Comparison of ENCODE assay signal across 31 mouse cellular contexts in genomic region chr5:143987596-143987995, GRCm38 (mm10). TPM values are rescaled to one million over a fixed set of nuclear protein-coding genes. Genes with fewer than 3 reads are reported as not detected.
DNase-seq lines count a peak whose midpoint lies in the region; ATAC-seq and TF ChIP-seq lines count a peak whose summit lies in the region.
"Had no signal": no experiment of that assay in that cellular context is flagged by ENCODE, and none has a peak within 500 bp of the region (broad histone marks: within the 10 kb centered on the region; RNA-seq: fewer than 3 reads in every experiment).

No protein-coding gene starts in this region.

- DNase-seq in kidney, adult 2 months: peak; percentile 47
- peak; percentile 34 for DNase-seq in adipocyte (ENCODE audit: low spot score)
- peak; percentile 22 for DNase-seq in kidney, postnatal 14 days
- DNase-seq in adrenal gland, adult 18-20 months (ENCODE audit: low spot score in 2 of 2): no peak
- no peak for DNase-seq in hindbrain, embryonic 14.5 days (ENCODE audit: low spot score)
- DNase-seq: adrenal gland, postnatal 10 days; adrenal gland, postnatal 36 days; cerebellum, adult 18-20 months; cerebellum, adult 9-10 months; cerebellum, postnatal 14 days; gastrocnemius, postnatal 10 days; gastrocnemius, postnatal 36 days; heart, adult 2 months had no signal

- no peak overlapping the region for H3K4me3 ChIP-seq in kidney, adult 2 months (ENCODE audit: insufficient read depth, low read depth, low read length)
- no peak overlapping the region for H3K4me3 ChIP-seq in kidney, embryonic 15.5 days (replicated peaks)
- H3K4me3 ChIP-seq in hindbrain, embryonic 14.5 days (replicated peaks; ENCODE audit: low read length): no peak overlapping the region
- H3K4me3 ChIP-seq: forebrain, embryonic 12.5 days; forebrain, embryonic 15.5 days; heart, adult 2 months; heart, embryonic 10.5 days; hindbrain, embryonic 12.5 days had no signal

- no peak overlapping the region for H3K27ac ChIP-seq in kidney, adult 2 months (ENCODE audit: insufficient read depth, low read depth, low read length)
- H3K27ac ChIP-seq in kidney, embryonic 15.5 days: no peak overlapping the region
- no peak overlapping the region for H3K27ac ChIP-seq in hindbrain, embryonic 14.5 days
- H3K27ac ChIP-seq: forebrain, embryonic 12.5 days; forebrain, embryonic 15.5 days; heart, adult 2 months; heart, embryonic 10.5 days; hindbrain, embryonic 12.5 days had no signal

- TF ChIP-seq POLR2A in kidney, adult 2 months (IDR thresholded peaks at IDR 0.05; ENCODE audit: low read depth, low read length): no peak

- H3K4me1 ChIP-seq in kidney, adult 2 months (ENCODE audit: control insufficient read depth, insufficient read depth, low read length): no peaks in the 10 kb centered on the region
- no peaks in the 10 kb centered on the region for H3K4me1 ChIP-seq in kidney, embryonic 15.5 days
- no peaks in the 10 kb centered on the region for H3K4me1 ChIP-seq in hindbrain, embryonic 14.5 days (replicated peaks; ENCODE audit: control insufficient read depth, insufficient read depth, low read length)
- H3K4me1 ChIP-seq: forebrain, embryonic 12.5 days; forebrain, embryonic 15.5 days; heart, embryonic 10.5 days; hindbrain, embryonic 12.5 days had no signal

- no peak overlapping the region for H3K9ac ChIP-seq in kidney, embryonic 15.5 days
- no peak overlapping the region for H3K9ac ChIP-seq in hindbrain, embryonic 14.5 days
- H3K9ac ChIP-seq: forebrain, embryonic 12.5 days; forebrain, embryonic 15.5 days; hindbrain, embryonic 12.5 days had no signal

- no peak for ATAC-seq in kidney, embryonic 15.5 days (replicated peaks; ENCODE audit: low FRiP score)
- 0 out of 2 replicates have a peak, but pooled peaks have one; percentile 35 for ATAC-seq in erythroblast, adult 5-6 weeks (replicated peaks; ENCODE audit: low FRiP score, poor library complexity, severe bottlenecking)
- ATAC-seq in erythroid progenitor cell, adult 5-6 weeks (replicated peaks; ENCODE audit: low FRiP score, poor library complexity, severe bottlenecking): no peak
- no peak for ATAC-seq in hindbrain, embryonic 14.5 days (ENCODE audit: low FRiP score)
- ATAC-seq: CD4-positive, CD25-positive, alpha-beta regulatory T cell, adult 4 months; forebrain, embryonic 15.5 days; hindbrain, embryonic 16.5 days had no signal

- no peak for TF ChIP-seq CTCF in kidney, adult 2 months (conservative IDR thresholded peaks at IDR 0.05; ENCODE audit: insufficient read depth, insufficient read length, low read depth, low read length)

- H3K4me2 ChIP-seq in kidney, embryonic 15.5 days: no peak overlapping the region
- no peak overlapping the region for H3K4me2 ChIP-seq in hindbrain, embryonic 14.5 days (replicated peaks)
- H3K4me2 ChIP-seq: forebrain, embryonic 12.5 days; forebrain, embryonic 15.5 days; hindbrain, embryonic 12.5 days had no signal

- 61% methylated on average over 3 of the region's 3 CpGs for WGBS in kidney, adult 2 months
- 87% methylated on average over 3 of the region's 3 CpGs for WGBS in kidney, embryonic 15.5 days
- WGBS in hindbrain, embryonic 14.5 days: 95% methylated on average over 3 of the region's 3 CpGs

- no peaks in the 10 kb centered on the region for H3K27me3 ChIP-seq in kidney, adult 2 months (replicated peaks; ENCODE audit: control insufficient read depth, insufficient read depth, low read length)
- no peaks in the 10 kb centered on the region for H3K27me3 ChIP-seq in kidney, embryonic 15.5 days
- H3K27me3 ChIP-seq in hindbrain, embryonic 14.5 days (ENCODE audit: control insufficient read depth, insufficient read depth, low read length): no peaks in the 10 kb centered on the region
- H3K27me3 ChIP-seq: forebrain, embryonic 12.5 days; forebrain, embryonic 15.5 days; hindbrain, embryonic 12.5 days had no signal

- no peaks in the 10 kb centered on the region for H3K9me3 ChIP-seq in kidney, embryonic 15.5 days (replicated peaks)
- no peaks in the 10 kb centered on the region for H3K9me3 ChIP-seq in hindbrain, embryonic 14.5 days (ENCODE audit: control insufficient read depth, low read length)
- H3K9me3 ChIP-seq: forebrain, embryonic 12.5 days; forebrain, embryonic 15.5 days; heart, embryonic 10.5 days; hindbrain, embryonic 12.5 days had no signal

- peaks cover 11% of the 10 kb centered on the region for H3K36me3 ChIP-seq in kidney, adult 2 months (ENCODE audit: control insufficient read depth, insufficient read depth, low read length)
- H3K36me3 ChIP-seq in kidney, embryonic 15.5 days: peaks cover 85% of the 10 kb centered on the region
- peaks cover 97% of the 10 kb centered on the region for H3K36me3 ChIP-seq in hindbrain, embryonic 14.5 days (replicated peaks; ENCODE audit: control insufficient read depth, insufficient read depth)

RNA-seq across cellular contexts. Expression of gene Ccz1, which starts 27.1 kb away (rescaled TPM):
- 12.9 and 17.3 TPM in 2 replicates for polyA plus RNA-seq in kidney, adult 2 months (2012; rRNA removed)
- polyA plus RNA-seq in kidney, embryonic 15.5 days (2015; fragmentation: Nextera tagmentation; extraction: Ambion mirVana): 84.3 and 91.6 TPM in 2 replicates
- 24.9 and 37.7 TPM in 2 replicates for total RNA-seq in erythroblast, adult 5-6 weeks (2015; ENCODE audit: low replicate concordance)
- total RNA-seq in erythroblast, adult 5-6 weeks (2017; ENCODE audit: low replicate concordance): 25.3 and 38.5 TPM in 2 replicates
- total RNA-seq in adrenal gland, adult 18-20 months (2021): 10 to 100 TPM; 43.1 to 51.8 TPM
- 64.9 and 86.4 TPM in 2 replicates for total RNA-seq in erythroid progenitor cell, adult 5-6 weeks (2015; ENCODE audit: low replicate concordance)
- 32.5 and 45.2 TPM in 2 replicates for total RNA-seq in erythroid progenitor cell, adult 5-6 weeks (2017; ENCODE audit: low replicate concordance)
- 83.0 and 83.3 TPM in 2 replicates for polyA plus RNA-seq in hindbrain, embryonic 14.5 days (2014; fragmentation: Nextera tagmentation; extraction: Ambion mirVana)

RNA-seq across cellular contexts. Expression of gene Ocm, which starts 38.9 kb away (rescaled TPM):
- polyA plus RNA-seq in kidney, adult 2 months (2012; rRNA removed): not detected in 2 replicates
- 5.0 TPM in 2 replicates for polyA plus RNA-seq in kidney, embryonic 15.5 days (2015; fragmentation: Nextera tagmentation; extraction: Ambion mirVana)
- not detected in 2 replicates for total RNA-seq in erythroblast, adult 5-6 weeks (2015; ENCODE audit: low replicate concordance)
- total RNA-seq in erythroblast, adult 5-6 weeks (2017; ENCODE audit: low replicate concordance): not detected in 2 replicates
- total RNA-seq in adrenal gland, adult 18-20 months (2021): not detected
- not detected in 2 replicates for total RNA-seq in erythroid progenitor cell, adult 5-6 weeks (2015; ENCODE audit: low replicate concordance)
- total RNA-seq in erythroid progenitor cell, adult 5-6 weeks (2017; ENCODE audit: low replicate concordance): not detected in 2 replicates
- not detected in 2 replicates for polyA plus RNA-seq in hindbrain, embryonic 14.5 days (2014; fragmentation: Nextera tagmentation; extraction: Ambion mirVana)
- total RNA-seq: adrenal gland, postnatal 10 days; adrenal gland, postnatal 36 days; gastrocnemius, adult 18-20 months; gastrocnemius, postnatal 10 days; gastrocnemius, postnatal 36 days; granulocyte monocyte progenitor cell, adult 5-6 weeks; heart, adult 2 months; heart, postnatal 25 days; hematopoietic stem cell, adult 5-6 weeks; MEL had no signal
- polyA plus RNA-seq: C2C12; CD4-positive, CD25-positive, alpha-beta regulatory T cell, adult 4 months; embryonic facial prominence, embryonic 11.5 days; forebrain, embryonic 12.5 days; forebrain, embryonic 15.5 days; heart, adult 2 months; heart, embryonic 14.5 days; heart, postnatal 0 days; hindbrain, embryonic 12.5 days had no signal

RNA-seq across cellular contexts. Expression of gene Rsph10b, which starts 54.8 kb away (rescaled TPM):
- 0.31 and 0.61 TPM in 2 replicates for polyA plus RNA-seq in kidney, adult 2 months (2012; rRNA removed)
- polyA plus RNA-seq in kidney, embryonic 15.5 days (2015; fragmentation: Nextera tagmentation; extraction: Ambion mirVana): 0.81 TPM in 2 replicates
- total RNA-seq in erythroblast, adult 5-6 weeks (2015; ENCODE audit: low replicate concordance): 4.4 TPM in 1 of 2 replicates, not detected in the other
- 3.8 and 7.0 TPM in 2 replicates for total RNA-seq in erythroblast, adult 5-6 weeks (2017; ENCODE audit: low replicate concordance)
- 1 to 10 TPM in 1 of 2 experiments, under 1 TPM in 1; 0.74 to 6.5 TPM for total RNA-seq in adrenal gland, adult 18-20 months (2021)
- 3.4 and 11.2 TPM in 2 replicates for total RNA-seq in erythroid progenitor cell, adult 5-6 weeks (2015; ENCODE audit: low replicate concordance)
- 5.1 and 12.6 TPM in 2 replicates for total RNA-seq in erythroid progenitor cell, adult 5-6 weeks (2017; ENCODE audit: low replicate concordance)
- 3.9 and 4.5 TPM in 2 replicates for polyA plus RNA-seq in hindbrain, embryonic 14.5 days (2014; fragmentation: Nextera tagmentation; extraction: Ambion mirVana)
- total RNA-seq: granulocyte monocyte progenitor cell, adult 5-6 weeks; hematopoietic stem cell, adult 5-6 weeks had no signal
- polyA plus RNA-seq: C2C12 had no signal

RNA-seq across cellular contexts. Expression of gene Gm42421, which starts 59.6 kb away (rescaled TPM):
- not detected in 2 replicates for polyA plus RNA-seq in kidney, adult 2 months (2012; rRNA removed)
- polyA plus RNA-seq in kidney, embryonic 15.5 days (2015; fragmentation: Nextera tagmentation; extraction: Ambion mirVana): 0.59 and 0.83 TPM in 2 replicates
- not detected in 2 replicates for total RNA-seq in erythroblast, adult 5-6 weeks (2015; ENCODE audit: low replicate concordance)
- total RNA-seq in erythroblast, adult 5-6 weeks (2017; ENCODE audit: low replicate concordance): 6.0 TPM in 1 of 2 replicates, not detected in the other
- not detected for total RNA-seq in adrenal gland, adult 18-20 months (2021)
- total RNA-seq in erythroid progenitor cell, adult 5-6 weeks (2015; ENCODE audit: low replicate concordance): 10.5 TPM in 1 of 2 replicates, not detected in the other
- total RNA-seq in erythroid progenitor cell, adult 5-6 weeks (2017; ENCODE audit: low replicate concordance): 0.90 and 8.6 TPM in 2 replicates
- 1.6 and 2.5 TPM in 2 replicates for polyA plus RNA-seq in hindbrain, embryonic 14.5 days (2014; fragmentation: Nextera tagmentation; extraction: Ambion mirVana)
- total RNA-seq: adrenal gland, postnatal 10 days; gastrocnemius, adult 18-20 months; granulocyte monocyte progenitor cell, adult 5-6 weeks; heart, adult 2 months; heart, postnatal 25 days; hematopoietic stem cell, adult 5-6 weeks had no signal

Comparison
In these comparisons a context has a peak if more than half of its experiments do, and no peak if none do; other contexts are left out.
1. DNase-seq: peak in kidney, adult 2 months (single experiment), adipocyte (single experiment) and kidney, postnatal 14 days (single experiment); none in adrenal gland, adult 18-20 months (0 of 2) and hindbrain, embryonic 14.5 days (single experiment).